Mouse (Mus musculus): ENCODE data around the gene Gm42421. TPM values are rescaled to one million over a fixed set of nuclear protein-coding genes. Genes with fewer than 3 reads are reported as not detected.

The Gm42421 gene
- 1.6 and 2.5 TPM in 2 replicates for polyA plus RNA-seq (2014; fragmentation: Nextera tagmentation; extraction: Ambion mirVana)

- no peak for ATAC-seq (ENCODE audit: low FRiP score)
- peaks cover 86% of the 10 kb centered on the region for H3K36me3 ChIP-seq (replicated peaks; ENCODE audit: control insufficient read depth, insufficient read depth)
- 96% methylated on average over 8 of the region's 8 CpGs for WGBS
- no peak within 1 kb of the TSS for H3K27ac ChIP-seq
- H3K4me1 ChIP-seq (replicated peaks; ENCODE audit: control insufficient read depth, insufficient read depth, low read length), result no peaks in the 10 kb centered on the region
- H3K27me3 ChIP-seq (ENCODE audit: control insufficient read depth, insufficient read depth, low read length), result no peaks in the 10 kb centered on the region
- H3K4me2 ChIP-seq (replicated peaks), result no peak within 1 kb of the TSS
- H3K9ac ChIP-seq, result no peak within 1 kb of the TSS
- H3K4me3 ChIP-seq (replicated peaks; ENCODE audit: low read length), result no peak within 1 kb of the TSS
- no peak for DNase-seq (ENCODE audit: low spot score)
- no peaks in the 10 kb centered on the region for H3K9me3 ChIP-seq (ENCODE audit: control insufficient read depth, low read length)
These were observed at the start of gene Gm42421 for GRCm38 (mm10) chr5:143927875-143928274. TSS of gene Gm42421 (plus strand) at chr5:143928175.

DNA sequence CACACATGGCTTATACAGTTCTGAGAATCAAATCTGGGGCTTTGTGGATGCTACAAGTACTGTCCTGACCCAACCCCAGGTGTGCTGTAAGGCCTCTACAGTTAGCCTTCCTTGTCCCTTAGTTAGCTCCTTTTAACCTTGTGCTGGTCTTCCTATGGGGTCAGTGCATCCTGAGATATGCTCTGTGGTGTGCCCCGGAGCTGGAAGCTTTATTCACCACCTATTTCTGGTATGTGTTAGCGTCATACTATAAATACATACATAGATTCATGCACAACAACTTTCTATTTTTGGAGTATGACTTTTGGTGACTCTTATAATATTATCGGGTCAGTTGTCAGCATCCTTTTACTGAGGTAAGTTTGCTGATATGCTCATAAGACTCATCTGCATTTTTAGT, 42.7 kb upstream of the Gm42421 start:
- Histone ChIP-seq H3K9ac (no peak overlapping the region), H3K36me3 (replicated peaks; ENCODE audit: control insufficient read depth, insufficient read depth) (peaks cover 100% of the 10 kb centered on the region), H3K27ac (no peak overlapping the region), H3K4me2 (replicated peaks) (no peak overlapping the region), H3K9me3 (ENCODE audit: control insufficient read depth, low read length) (no peaks in the 10 kb centered on the region), H3K4me3 (replicated peaks; ENCODE audit: low read length) (no peak overlapping the region), H3K4me1 (replicated peaks; ENCODE audit: control insufficient read depth, insufficient read depth, low read length) (no peaks in the 10 kb centered on the region), H3K27me3 (ENCODE audit: control insufficient read depth, insufficient read depth, low read length) (no peaks in the 10 kb centered on the region)
- WGBS, result 96% methylated on average over 3 of the region's 3 CpGs
- DNase-seq (ENCODE audit: low spot score) (no peak), ATAC-seq (ENCODE audit: low FRiP score) (no peak)

DNA sequence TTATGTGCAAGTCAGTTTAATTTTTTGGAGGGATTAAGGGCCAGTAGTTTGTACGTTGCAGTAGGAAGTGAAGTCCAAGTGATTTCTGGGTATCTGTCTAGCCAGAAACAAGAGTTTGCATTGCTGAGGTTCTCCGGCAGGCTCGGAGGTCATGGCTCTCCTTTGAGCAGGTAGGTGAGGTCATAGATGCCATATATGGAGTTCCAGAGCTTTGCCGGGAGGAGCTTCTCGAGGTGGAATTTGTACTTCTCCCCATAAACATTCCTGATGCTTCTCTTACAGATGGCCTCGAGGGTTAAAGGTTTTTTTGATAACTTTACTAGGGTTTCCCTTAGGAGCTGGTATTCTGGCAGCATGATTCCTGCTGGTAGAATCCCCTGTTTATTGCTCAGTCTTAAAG, 37.2 kb upstream of the Gm42421 start:
- no peak overlapping the region for H3K4me3 ChIP-seq (replicated peaks; ENCODE audit: low read length)
- ATAC-seq (ENCODE audit: low FRiP score) (no peak), DNase-seq (ENCODE audit: low spot score) (no peak)
- 89% methylated on average over 6 of the region's 6 CpGs for WGBS
- H3K9ac ChIP-seq, result no peak overlapping the region
- peaks cover 92% of the 10 kb centered on the region for H3K36me3 ChIP-seq (replicated peaks; ENCODE audit: control insufficient read depth, insufficient read depth)
- no peak overlapping the region for H3K4me2 ChIP-seq (replicated peaks)
- no peaks in the 10 kb centered on the region for H3K4me1 ChIP-seq (replicated peaks; ENCODE audit: control insufficient read depth, insufficient read depth, low read length)
- H3K27ac ChIP-seq, result no peak overlapping the region
- no peaks in the 10 kb centered on the region for H3K9me3 ChIP-seq (ENCODE audit: control insufficient read depth, low read length)
- H3K27me3 ChIP-seq (ENCODE audit: control insufficient read depth, insufficient read depth, low read length), result no peaks in the 10 kb centered on the region

GRCm38 (mm10) chr5:143892255-143892886, 35.6 kb upstream of the Gm42421 start:
- H3K36me3 ChIP-seq (replicated peaks; ENCODE audit: control insufficient read depth, insufficient read depth), result peaks cover 91% of the 10 kb centered on the region
- H3K4me2 ChIP-seq (replicated peaks), result no peak overlapping the region
- DNase-seq (ENCODE audit: low spot score) (no peak), ATAC-seq (ENCODE audit: low FRiP score) (no peak)
- no peaks in the 10 kb centered on the region for H3K27me3 ChIP-seq (ENCODE audit: control insufficient read depth, insufficient read depth, low read length)
- no peak overlapping the region for H3K9ac ChIP-seq
- no peak overlapping the region for H3K27ac ChIP-seq
- no peaks in the 10 kb centered on the region for H3K9me3 ChIP-seq (ENCODE audit: control insufficient read depth, low read length)
- H3K4me3 ChIP-seq (replicated peaks; ENCODE audit: low read length), result no peak overlapping the region
- 79% methylated on average over 9 of the region's 9 CpGs for WGBS
- no peaks in the 10 kb centered on the region for H3K4me1 ChIP-seq (replicated peaks; ENCODE audit: control insufficient read depth, insufficient read depth, low read length)

- Histone ChIP-seq H3K27me3 (ENCODE audit: control insufficient read depth, insufficient read depth, low read length) (no peaks in the 10 kb centered on the region), H3K9ac (no peak overlapping the region), H3K27ac (no peak overlapping the region), H3K9me3 (ENCODE audit: control insufficient read depth, low read length) (no peaks in the 10 kb centered on the region), H3K4me1 (replicated peaks; ENCODE audit: control insufficient read depth, insufficient read depth, low read length) (no peaks in the 10 kb centered on the region), H3K36me3 (replicated peaks; ENCODE audit: control insufficient read depth, insufficient read depth) (peaks cover 91% of the 10 kb centered on the region), H3K4me2 (replicated peaks) (no peak overlapping the region), H3K4me3 (replicated peaks; ENCODE audit: low read length) (no peak overlapping the region)
- DNase-seq (ENCODE audit: low spot score) (no peak), ATAC-seq (ENCODE audit: low FRiP score) (no peak)
- WGBS, result 86% methylated on average over 5 of the region's 5 CpGs
These were observed 34.6 kb upstream of the Gm42421 start for GRCm38 (mm10) chr5:143893396-143893795.

DNA sequence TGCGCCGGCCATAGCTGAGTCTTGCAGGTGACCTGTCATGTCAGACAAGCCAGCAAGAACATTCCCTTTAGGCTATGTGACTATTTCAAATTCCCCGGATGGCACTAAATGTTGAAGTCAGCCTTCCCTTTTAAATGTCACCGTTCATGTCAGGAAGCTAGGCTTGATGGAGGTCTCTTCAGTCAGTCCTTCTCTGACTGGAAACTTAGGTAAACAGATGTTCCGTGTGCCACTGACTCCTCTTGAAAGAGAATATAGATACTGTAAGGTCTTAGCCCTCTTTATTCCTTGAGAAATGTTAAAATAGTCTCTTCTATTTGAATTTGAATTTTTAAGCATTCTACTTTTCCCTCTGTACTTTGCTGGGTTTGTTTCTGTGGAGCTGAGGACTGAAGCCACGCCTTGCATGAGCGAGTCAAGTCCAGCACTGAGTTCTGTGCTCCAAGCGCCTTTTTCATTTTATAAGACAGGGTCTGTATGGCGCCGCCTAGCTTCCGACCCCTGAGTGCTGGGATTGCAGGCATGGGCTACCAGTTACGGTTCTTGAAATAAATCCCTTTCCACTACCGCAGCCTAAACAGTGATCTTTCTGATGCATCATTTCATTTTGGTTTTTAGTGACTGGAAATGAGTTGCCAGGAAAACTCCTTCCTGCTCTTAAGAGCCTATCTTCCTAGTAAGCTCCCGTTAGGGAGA, 30.2 kb upstream of the Gm42421 start, which contains the start of gene Ankrd61:
Ankrd61 (minus strand) TSS at position 51 of the 696 bp plus-strand sequence.
- Histone ChIP-seq H3K9ac (no peak within 1 kb of the TSS), H3K4me3 (replicated peaks; ENCODE audit: low read length) (no peak within 1 kb of the TSS), H3K27ac (no peak within 1 kb of the TSS), H3K4me2 (replicated peaks) (no peak within 1 kb of the TSS), H3K27me3 (ENCODE audit: control insufficient read depth, insufficient read depth, low read length) (no peaks in the 10 kb centered on the region), H3K36me3 (replicated peaks; ENCODE audit: control insufficient read depth, insufficient read depth) (peaks cover 91% of the 10 kb centered on the region), H3K4me1 (replicated peaks; ENCODE audit: control insufficient read depth, insufficient read depth, low read length) (no peaks in the 10 kb centered on the region), H3K9me3 (ENCODE audit: control insufficient read depth, low read length) (no peaks in the 10 kb centered on the region)
- DNase-seq (ENCODE audit: low spot score) (no peak), ATAC-seq (ENCODE audit: low FRiP score) (no peak)
- WGBS, result 88% methylated on average over 14 of the region's 14 CpGs

- no peaks in the 10 kb centered on the region for H3K4me1 ChIP-seq (replicated peaks; ENCODE audit: control insufficient read depth, insufficient read depth, low read length)
- DNase-seq (ENCODE audit: low spot score) (no peak), ATAC-seq (ENCODE audit: low FRiP score) (no peak)
- no peak overlapping the region for H3K27ac ChIP-seq
- H3K9me3 ChIP-seq (ENCODE audit: control insufficient read depth, low read length), result no peaks in the 10 kb centered on the region
- WGBS, result 83% methylated on average over 3 of the region's 3 CpGs
- peaks cover 87% of the 10 kb centered on the region for H3K36me3 ChIP-seq (replicated peaks; ENCODE audit: control insufficient read depth, insufficient read depth)
- H3K27me3 ChIP-seq (ENCODE audit: control insufficient read depth, insufficient read depth, low read length), result no peaks in the 10 kb centered on the region
- no peak overlapping the region for H3K4me3 ChIP-seq (replicated peaks; ENCODE audit: low read length)
- no peak overlapping the region for H3K4me2 ChIP-seq (replicated peaks)
- no peak overlapping the region for H3K9ac ChIP-seq
These were observed 25.9 kb upstream of the Gm42421 start for GRCm38 (mm10) chr5:143902111-143902510.

GRCm38 (mm10) chr5:143903813-143904212, 24.2 kb upstream of the Gm42421 start:
- 90% methylated on average over 4 of the region's 4 CpGs for WGBS
- H3K9me3 ChIP-seq (ENCODE audit: control insufficient read depth, low read length), result no peaks in the 10 kb centered on the region
- no peak for DNase-seq (ENCODE audit: low spot score)
- H3K36me3 ChIP-seq (replicated peaks; ENCODE audit: control insufficient read depth, insufficient read depth), result peaks cover 70% of the 10 kb centered on the region
- no peaks in the 10 kb centered on the region for H3K27me3 ChIP-seq (ENCODE audit: control insufficient read depth, insufficient read depth, low read length)
- H3K4me1 ChIP-seq (replicated peaks; ENCODE audit: control insufficient read depth, insufficient read depth, low read length), result peaks cover 12% of the 10 kb centered on the region
- H3K4me2 ChIP-seq (replicated peaks), result no peak overlapping the region
- H3K4me3 ChIP-seq (replicated peaks; ENCODE audit: low read length), result no peak overlapping the region
- ATAC-seq (ENCODE audit: low FRiP score), result no peak
- H3K27ac ChIP-seq, result no peak overlapping the region
- no peak overlapping the region for H3K9ac ChIP-seq

- H3K4me2 ChIP-seq (replicated peaks), result no peak overlapping the region
- peaks cover 45% of the 10 kb centered on the region for H3K36me3 ChIP-seq (replicated peaks; ENCODE audit: control insufficient read depth, insufficient read depth)
- H3K4me1 ChIP-seq (replicated peaks; ENCODE audit: control insufficient read depth, insufficient read depth, low read length), result peaks cover 22% of the 10 kb centered on the region
- no peak overlapping the region for H3K4me3 ChIP-seq (replicated peaks; ENCODE audit: low read length)
- DNase-seq (ENCODE audit: low spot score), result no peak
- H3K27ac ChIP-seq, result no peak overlapping the region
- H3K9me3 ChIP-seq (ENCODE audit: control insufficient read depth, low read length), result no peaks in the 10 kb centered on the region
- no peaks in the 10 kb centered on the region for H3K27me3 ChIP-seq (ENCODE audit: control insufficient read depth, insufficient read depth, low read length)
- ATAC-seq (ENCODE audit: low FRiP score), result no peak
- 92% methylated on average over 8 of the region's 8 CpGs for WGBS
- no peak overlapping the region for H3K9ac ChIP-seq
These were observed 21.5 kb upstream of the Gm42421 start for GRCm38 (mm10) chr5:143906429-143906828.

Measured in hindbrain, embryonic 14.5 days (tissue).